Mouse (Mus musculus) kidney, embryonic 14.5 days (tissue): Measurements from ENCODE around the gene Kdm2b. TPM values are rescaled to one million over a fixed set of nuclear protein-coding genes. Genes with fewer than 3 reads are reported as not detected.
A peak's percentile ranks its signal among the peaks of the same experiment; 100 is the strongest.

Experiments used
- ATAC-seq: fragments of 200-750 bp; cut with Nextera tagmentation; 2 replicates; pipeline ENCODE4 v1.8.0; 2017; ENCODE audit warnings: moderate number of reproducible peaks, mild to moderate bottlenecking, moderate TSS enrichment, moderate library complexity; ENCODE audit not compliant: low FRiP score, low TSS enrichment
- H3K27ac ChIP-seq: fragments of 300-500 bp; sonication (generic); 2 replicates; pipeline ENCODE4 v1.5.1; 2014; ENCODE audit warnings: low read depth, mild to moderate bottlenecking, low read length, moderate library complexity, mixed read lengths
- H3K27me3 ChIP-seq: fragments of 300-500 bp; sonication (generic); 2 replicates; pipeline ENCODE4 v1.6.1; 2014; ENCODE audit warnings: mild to moderate bottlenecking, low read length; ENCODE audit not compliant: control insufficient read depth, insufficient read depth
- H3K36me3 ChIP-seq: fragments of 300-500 bp; sonication (generic); 2 replicates; pipeline ENCODE4 v1.6.1; 2014; ENCODE audit warnings: low read length, mixed read lengths; ENCODE audit not compliant: control insufficient read depth, insufficient read depth
- H3K4me1 ChIP-seq: fragments of 300-500 bp; sonication (generic); 2 replicates; pipeline ENCODE4 v1.6.1; 2014; ENCODE audit warnings: low read length, mixed read lengths; ENCODE audit not compliant: control insufficient read depth, insufficient read depth
- H3K4me2 ChIP-seq: fragments of 300-500 bp; sonication (generic); replicated peaks from 2 replicates; pipeline ENCODE4 v1.6.1; 2014; ENCODE audit warnings: low read depth, mild to moderate bottlenecking, low read length
- H3K4me3 ChIP-seq: fragments of 300-500 bp; sonication (generic); 2 replicates; pipeline ENCODE4 v1.5.1; 2014; ENCODE audit warnings: mild to moderate bottlenecking, low read length
- H3K9ac ChIP-seq: fragments of 300-500 bp; sonication (generic); 2 replicates; pipeline ENCODE4 v1.6.1; 2014; ENCODE audit warnings: low read depth, mild to moderate bottlenecking, low read length, moderate library complexity
- H3K9me3 ChIP-seq: fragments of 300-500 bp; sonication (generic); 2 replicates; pipeline ENCODE4 v1.6.1; 2016; ENCODE audit warnings: low read length; ENCODE audit not compliant: control insufficient read depth
- WGBS: fragments of 180-500 bp; shearing (Covaris S2); extraction: QIAGEN DNeasy Blood & Tissue Kit; methylation state at CpG from one replicate; pipeline ENCODE4 v1.1.7; 2014; 5-methylcytosine and 5-hydroxymethylcytosine counted together
- polyA plus RNA-seq: library from polyadenylated mRNA; unstranded; fragments of >200 nt; fragmentation: Nextera tagmentation; extraction: Ambion mirVana; gene quantifications from 2 replicates; pipeline ENCODE4 v1.2.1, GENCODE M21; 2014

Kdm2b gene
- polyA plus RNA-seq, 1 experiment from 2014 or later: 105 TPM

DNA sequence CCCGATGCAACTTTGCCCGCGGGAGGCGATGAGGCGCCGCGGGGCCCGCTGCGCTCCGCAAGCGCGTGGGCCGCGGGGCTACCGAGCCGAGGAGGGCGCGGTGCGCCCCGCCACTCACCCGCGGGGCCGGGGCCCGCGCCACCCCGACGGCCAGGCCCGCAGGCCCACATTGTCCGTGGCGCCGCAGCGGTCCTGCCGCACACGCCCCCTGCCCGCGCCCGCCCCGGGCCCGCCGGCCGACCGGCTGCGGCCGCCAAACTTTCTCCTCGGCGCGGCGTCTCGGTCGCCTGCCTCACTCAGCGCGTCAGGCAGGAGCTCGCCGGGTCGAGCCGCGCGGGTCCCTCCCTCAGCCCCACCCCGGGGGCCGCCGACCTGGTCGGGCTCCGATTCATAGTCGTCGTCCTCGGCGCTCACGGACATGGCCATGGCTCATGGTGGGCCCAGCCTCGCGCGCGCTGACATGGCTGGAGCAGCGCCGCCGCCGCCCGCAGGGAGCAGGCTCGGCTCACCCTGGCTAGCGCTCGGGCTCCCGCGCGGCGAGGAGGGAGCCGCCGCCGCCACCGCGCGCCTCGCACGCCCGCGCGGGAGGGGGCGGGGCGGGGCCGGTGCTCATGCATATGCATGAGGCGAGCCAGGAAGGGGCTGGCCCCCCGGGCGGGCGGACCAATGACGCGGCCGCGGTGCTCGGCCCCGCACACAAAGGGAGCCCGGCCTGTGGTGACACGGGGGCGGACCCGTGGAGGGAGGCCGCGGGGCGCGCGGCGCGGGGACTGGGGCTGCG lies 89.7 kb downstream of the Kdm2b start:
- Histone ChIP-seq H3K27ac (peak overlapping the region; percentile 92), H3K9ac (peak overlapping the region; percentile 97), H3K36me3 (no peaks in the 10 kb centered on the region), H3K4me2 (peak overlapping the region; percentile 88), H3K9me3 (no peaks in the 10 kb centered on the region), H3K27me3 (no peaks in the 10 kb centered on the region), H3K4me3 (peak overlapping the region; percentile 87), H3K4me1 (peaks cover 27% of the 10 kb centered on the region)
- WGBS: under 1% methylated on average over 63 of the region's 120 CpGs
- ATAC-seq: peak; percentile 99

DNA sequence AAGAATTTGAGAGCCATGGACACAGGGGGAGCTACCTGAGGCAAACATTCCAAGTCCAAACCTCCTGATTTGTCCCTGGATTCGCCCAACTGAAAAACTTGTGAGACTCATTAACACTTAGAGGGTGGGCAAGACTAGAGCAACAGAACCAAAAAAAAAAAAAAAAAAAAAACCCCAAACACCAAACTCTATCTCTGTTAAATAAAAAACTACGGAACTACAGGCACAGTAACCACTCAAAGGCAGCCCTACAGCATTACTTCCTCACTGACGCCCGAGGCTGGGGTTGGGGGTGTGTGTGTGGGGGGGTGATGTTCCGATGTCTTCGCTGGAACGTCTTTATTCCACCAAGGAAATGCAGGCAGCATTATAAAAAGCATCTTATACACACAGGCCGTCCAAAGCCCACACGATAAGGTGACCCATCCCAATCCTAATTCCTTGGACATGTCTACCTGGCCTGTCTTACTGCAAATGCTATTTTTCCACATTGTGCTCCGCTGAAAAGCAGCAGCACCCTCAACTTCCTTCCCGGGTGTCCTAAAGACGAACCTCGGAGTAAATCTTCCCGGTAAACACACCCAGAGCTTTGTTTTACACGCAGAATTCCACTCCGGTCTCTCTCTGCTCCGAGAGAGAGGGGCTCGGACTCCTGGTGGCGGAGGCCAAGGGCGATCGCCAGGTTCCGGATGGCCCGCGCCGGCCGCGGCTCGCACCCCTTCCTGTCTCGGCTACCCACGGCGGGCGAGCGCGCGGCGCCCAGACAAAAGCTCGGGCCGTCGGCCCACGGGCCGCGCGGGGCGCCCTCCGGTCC lies 90.5 kb downstream of the Kdm2b start:
- Histone ChIP-seq H3K4me3 (peak overlapping the region; percentile 87), H3K9me3 (no peaks in the 10 kb centered on the region), H3K4me2 (peak overlapping the region; percentile 88), H3K27ac (peak overlapping the region; percentile 92), H3K36me3 (no peaks in the 10 kb centered on the region), H3K9ac (peak overlapping the region; percentile 97), H3K27me3 (no peaks in the 10 kb centered on the region), H3K4me1 (peaks cover 31% of the 10 kb centered on the region)
- 1% methylated on average over 44 of the region's 45 CpGs for WGBS
- no peak for ATAC-seq

DNA sequence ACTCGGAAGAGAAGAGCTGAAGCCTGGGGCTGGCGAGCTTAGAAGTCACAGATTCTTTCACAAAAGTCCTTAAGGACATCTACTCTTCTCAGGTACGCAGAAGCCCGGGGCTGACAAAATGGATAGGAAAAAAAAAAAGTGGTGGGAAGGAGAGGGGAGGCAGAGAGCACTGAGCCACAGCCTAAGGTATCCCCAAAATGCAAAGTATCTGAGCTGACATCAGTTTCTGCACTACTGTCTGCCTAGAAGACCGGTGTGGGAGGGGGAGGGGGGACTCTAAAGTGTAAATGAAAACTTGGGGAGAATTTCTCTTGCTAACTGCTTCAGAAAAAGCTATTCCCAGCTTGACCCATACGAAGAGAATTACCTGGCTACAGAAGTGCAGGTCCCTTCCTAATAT lies 91.5 kb downstream of the Kdm2b start:
- Histone ChIP-seq H3K4me2 (peak overlapping the region; percentile 88), H3K4me1 (peaks cover 31% of the 10 kb centered on the region), H3K9ac (peak overlapping the region; percentile 97; the same call in 1 of the 2 replicates), H3K36me3 (no peaks in the 10 kb centered on the region), H3K27me3 (no peaks in the 10 kb centered on the region), H3K9me3 (no peaks in the 10 kb centered on the region), H3K27ac (no peak overlapping the region), H3K4me3 (peak overlapping the region; percentile 87)
- 64% methylated on average over 6 of the region's 6 CpGs for WGBS
- no peak for ATAC-seq

DNA sequence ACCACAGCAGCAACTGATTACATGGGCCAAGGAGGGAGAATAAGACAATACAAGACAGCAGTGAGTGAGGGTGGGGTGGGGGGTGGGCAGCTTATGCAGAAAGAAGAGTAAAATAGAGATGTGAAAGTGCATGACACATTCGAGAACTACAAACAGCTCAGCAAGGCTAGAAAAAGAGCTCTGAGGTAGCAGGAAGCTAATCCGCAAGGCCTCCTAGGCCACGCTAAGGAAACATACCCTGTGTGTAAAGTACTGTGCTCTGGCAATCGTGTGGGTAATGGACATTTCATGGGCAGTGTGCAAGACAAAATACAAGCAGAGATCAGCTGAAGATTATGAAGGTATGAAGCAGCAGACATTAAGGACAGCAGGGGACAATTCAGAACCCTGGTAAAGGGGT lies 94.8 kb downstream of the Kdm2b start:
- WGBS: 61% methylated on average over 4 of the region's 4 CpGs
- Histone ChIP-seq H3K4me1 (peaks cover 31% of the 10 kb centered on the region), H3K27ac (no peak overlapping the region), H3K9ac (no peak overlapping the region), H3K4me3 (no peak overlapping the region), H3K9me3 (no peaks in the 10 kb centered on the region), H3K36me3 (no peaks in the 10 kb centered on the region), H3K4me2 (no peak overlapping the region), H3K27me3 (no peaks in the 10 kb centered on the region)
- ATAC-seq: no peak

DNA sequence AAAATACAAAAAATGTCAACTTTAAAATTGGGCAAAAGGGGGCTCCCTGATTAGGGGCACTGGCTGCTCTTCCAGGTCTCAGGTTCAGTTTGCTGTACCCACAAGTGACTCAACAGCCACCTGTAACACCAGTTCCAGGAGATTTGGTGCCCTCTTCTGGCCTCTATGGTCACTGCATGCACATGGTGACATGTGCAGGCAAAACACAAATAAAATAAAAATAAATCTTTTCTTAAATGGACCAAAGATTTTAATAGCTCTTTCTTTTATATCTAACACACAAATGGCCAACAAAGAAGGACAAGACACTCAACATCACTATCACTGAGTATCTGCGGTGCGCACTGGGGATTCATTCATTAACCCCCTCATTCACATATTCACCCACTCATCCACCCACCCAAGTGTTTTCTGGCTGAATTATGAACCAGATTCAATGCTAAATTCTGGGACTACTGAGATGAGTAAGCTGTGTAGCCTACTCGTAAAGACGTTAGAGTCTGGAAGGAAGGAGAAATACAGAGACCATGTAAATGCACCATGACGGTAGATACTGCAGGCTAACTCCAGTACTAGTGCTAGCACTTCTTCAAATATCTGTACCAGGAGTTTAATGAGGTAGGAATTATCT lies 95.5 kb downstream of the Kdm2b start:
- Histone ChIP-seq H3K9me3 (no peaks in the 10 kb centered on the region), H3K4me3 (no peak overlapping the region), H3K27ac (no peak overlapping the region), H3K4me1 (peaks cover 30% of the 10 kb centered on the region), H3K27me3 (no peaks in the 10 kb centered on the region), H3K4me2 (no peak overlapping the region), H3K36me3 (no peaks in the 10 kb centered on the region), H3K9ac (no peak overlapping the region)
- 92% methylated on average over 5 of the region's 5 CpGs for WGBS
- no peak for ATAC-seq

DNA sequence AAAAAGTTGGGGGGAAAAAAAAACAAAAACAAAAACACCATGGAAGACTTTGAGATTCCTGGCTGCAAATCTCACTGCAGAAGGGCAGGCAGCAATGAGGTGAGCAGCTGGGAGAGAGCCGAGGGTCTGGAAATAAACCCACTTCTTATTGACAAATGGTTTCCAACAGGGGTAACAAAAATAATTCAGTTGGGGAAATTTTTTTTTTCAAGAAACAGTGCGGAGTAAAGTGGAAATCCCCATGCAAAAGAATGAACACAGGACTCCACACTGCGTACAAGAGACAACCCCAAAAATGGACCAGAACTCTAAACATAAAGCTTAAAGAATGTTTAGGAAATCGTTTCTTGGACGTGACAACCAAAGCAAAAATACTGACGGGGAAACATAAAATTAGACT lies 96.4 kb downstream of the Kdm2b start:
- no peak for ATAC-seq
- no peaks in the 10 kb centered on the region for H3K36me3 ChIP-seq
- H3K4me2 ChIP-seq: no peak overlapping the region
- H3K9ac ChIP-seq: no peak overlapping the region
- H3K27ac ChIP-seq: no peak overlapping the region
- peaks cover 30% of the 10 kb centered on the region for H3K4me1 ChIP-seq
- H3K27me3 ChIP-seq: no peaks in the 10 kb centered on the region
- H3K9me3 ChIP-seq: no peaks in the 10 kb centered on the region
- H3K4me3 ChIP-seq: no peak overlapping the region
- 90% methylated on average over 6 of the region's 6 CpGs for WGBS

DNA sequence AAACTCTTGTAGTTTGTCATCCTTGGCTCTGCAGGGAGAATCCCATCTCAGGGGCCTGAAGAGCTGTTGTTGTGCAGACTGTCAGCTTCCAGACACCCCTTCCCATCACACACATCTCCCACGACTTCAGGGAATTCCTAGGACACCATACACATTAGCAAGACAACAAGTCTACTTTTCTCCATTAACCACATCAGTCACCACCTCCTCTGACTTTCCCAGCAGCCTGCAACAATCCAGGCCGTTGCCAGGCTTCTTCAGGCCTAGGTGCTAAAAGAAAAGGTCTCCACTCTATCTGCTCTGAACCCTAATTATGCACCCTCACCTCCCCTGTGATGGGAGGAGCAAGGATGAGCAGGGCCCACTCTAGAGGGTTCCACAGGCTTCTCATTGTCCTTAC lies 99.2 kb downstream of the Kdm2b start:
- no peak for ATAC-seq
- Histone ChIP-seq H3K9me3 (no peaks in the 10 kb centered on the region), H3K4me1 (peaks cover 25% of the 10 kb centered on the region), H3K9ac (no peak overlapping the region), H3K27me3 (no peaks in the 10 kb centered on the region), H3K36me3 (no peaks in the 10 kb centered on the region), H3K4me2 (no peak overlapping the region), H3K27ac (no peak overlapping the region), H3K4me3 (no peak overlapping the region)
- 41% methylated on average over 2 of the region's 2 CpGs for WGBS

DNA sequence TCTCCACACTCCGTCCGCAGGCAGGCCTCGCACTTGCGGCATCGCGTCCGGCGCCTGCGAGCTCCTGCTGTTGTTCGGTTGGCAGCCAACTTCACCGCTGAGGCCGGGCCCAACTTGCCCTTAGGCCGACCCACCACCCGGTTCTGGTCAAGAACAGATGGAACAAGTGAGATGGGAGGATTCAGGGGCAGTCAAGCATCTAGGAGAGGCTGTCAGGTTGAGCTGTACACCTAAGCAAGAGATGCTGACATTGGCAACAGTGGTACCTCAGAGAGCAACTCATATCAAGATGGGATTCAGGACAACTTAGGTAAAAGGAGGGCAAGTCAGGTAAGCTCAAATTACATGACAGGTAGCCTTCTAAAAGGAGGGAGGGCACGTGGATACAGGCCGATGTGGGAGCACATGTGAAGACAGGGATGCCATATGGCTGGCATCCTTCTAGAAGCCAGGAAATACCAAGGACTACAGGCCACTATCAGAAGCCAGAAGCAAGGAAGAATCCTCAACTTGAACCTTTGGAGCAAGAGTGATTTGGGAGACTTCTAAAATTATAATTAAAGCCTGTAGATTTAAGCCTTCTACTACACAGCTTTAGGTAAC lies 100.9 kb downstream of the Kdm2b start:
- Histone ChIP-seq H3K4me3 (no peak overlapping the region), H3K9ac (no peak overlapping the region), H3K27ac (no peak overlapping the region), H3K4me1 (peaks cover 28% of the 10 kb centered on the region), H3K9me3 (no peaks in the 10 kb centered on the region), H3K4me2 (no peak overlapping the region), H3K36me3 (no peaks in the 10 kb centered on the region), H3K27me3 (no peaks in the 10 kb centered on the region)
- 78% methylated on average over 16 of the region's 16 CpGs for WGBS
- ATAC-seq: no peak
